Mouse (Mus musculus) spleen, adult 2 months (tissue): ENCODE results near the gene Slc25a3.

Experiments
- CTCF ChIP-seq: fragments of 200-500 bp; IDR thresholded peaks from 2 replicates; pipeline ENCODE4 v1.5.1; 2011; ENCODE audit warnings: mild to moderate bottlenecking, inconsistent platforms; ENCODE audit not compliant: insufficient read depth, insufficient read length, insufficient replicate concordance; ENCODE audit errors: extremely low read depth
- POLR2A ChIP-seq: fragments of 200-500 bp; IDR thresholded peaks from 2 replicates; pipeline ENCODE4 v1.6.1; 2011; ENCODE audit warnings: low read depth, low read length, inconsistent platforms

GRCm38 (mm10) chr10:91161006-91161405, 37.1 kb upstream of the Slc25a3 start:
- no peak for TF ChIP-seq POLR2A
- TF ChIP-seq CTCF = no peak
